Mouse (Mus musculus) liver, adult 2 months (tissue): ENCODE measurements around the gene Ephx3. TPM values are rescaled to one million over a fixed set of nuclear protein-coding genes. Genes with fewer than 3 reads are reported as not detected.
A peak's percentile ranks its signal among the peaks of the same experiment; 100 is the strongest.

Experiments used
- DNase-seq: peaks from one replicate; pipeline ENCODE4 v3.0.0-alpha.2; 2011; ENCODE audit warnings: low read depth, low spot score; ENCODE audit errors: extremely low read depth
- H3K27ac ChIP-seq: fragments of 200-500 bp; replicated peaks from 2 replicates; pipeline ENCODE4 v1.5.1; 2012; ENCODE audit warnings: low read depth, mild to moderate bottlenecking, control low read depth, inconsistent platforms, low read length; ENCODE audit not compliant: insufficient read depth
- H3K27me3 ChIP-seq: fragments of 200-500 bp; 2 replicates; pipeline ENCODE4 v1.6.1; 2012; ENCODE audit warnings: mild to moderate bottlenecking, moderate library complexity, low read length, inconsistent platforms; ENCODE audit not compliant: control insufficient read depth, insufficient read depth
- H3K36me3 ChIP-seq: fragments of 200-500 bp; 2 replicates; pipeline ENCODE4 v1.6.1; 2012; ENCODE audit warnings: low read length, inconsistent platforms; ENCODE audit not compliant: control insufficient read depth, insufficient read depth
- H3K4me1 ChIP-seq: fragments of 200-500 bp; 2 replicates; pipeline ENCODE4 v1.6.1; 2011; ENCODE audit warnings: low read length; ENCODE audit not compliant: control insufficient read depth, insufficient read depth
- H3K4me3 ChIP-seq: fragments of 200-500 bp; 2 replicates; pipeline ENCODE4 v1.5.1; 2011; ENCODE audit warnings: low read depth, mild to moderate bottlenecking, control low read depth, low read length, moderate library complexity; ENCODE audit not compliant: insufficient read depth
- H3K79me2 ChIP-seq: fragments of 200-500 bp; 2 replicates; pipeline ENCODE4 v1.6.1; 2012; ENCODE audit warnings: inconsistent platforms, mild to moderate bottlenecking, low read length, moderate library complexity; ENCODE audit not compliant: control insufficient read depth, insufficient read depth
- H3K9ac ChIP-seq: fragments of 200-500 bp; 2 replicates; pipeline ENCODE4 v1.6.1; 2012; ENCODE audit warnings: low read depth, mild to moderate bottlenecking, control low read depth, inconsistent platforms, low read length
- CTCF ChIP-seq: fragments of 200-500 bp; IDR thresholded peaks from 2 replicates; pipeline ENCODE4 v1.5.1; 2011; ENCODE audit warnings: low read depth, low read length, control low read depth
- POLR2A ChIP-seq: fragments of 200-500 bp; IDR thresholded peaks from 2 replicates; pipeline ENCODE4 v1.6.1; 2011; ENCODE audit warnings: low read length, control low read depth; ENCODE audit not compliant: insufficient read depth; ENCODE audit errors: extremely low read depth
- WGBS: fragments of 180-500 bp; shearing (Covaris S2); methylation state at CpG from one replicate; pipeline ENCODE4 v1.1.7; 2018; 5-methylcytosine and 5-hydroxymethylcytosine counted together
- polyA plus RNA-seq: library from polyadenylated mRNA; depleted of rRNA; stranded (reverse); fragments of >200 nt; gene quantifications from 2 replicates; pipeline ENCODE4 v1.2.3, GENCODE M21; 2012
- total RNA-seq: library from RNA; depleted of rRNA; stranded (reverse); fragments of >200 nt; gene quantifications from 2 replicates; pipeline ENCODE4 v1.2.3, GENCODE M21; 2014

Gene Ephx3
- total and polyA plus RNA-seq, 2 experiments = 0.09 to 0.21 TPM

- DNase-seq = no peak
- H3K27ac ChIP-seq = no peak overlapping the region
- 78% methylated on average over 5 of the region's 5 CpGs for WGBS
- H3K79me2 ChIP-seq = no peaks in the 10 kb centered on the region
- H3K4me1 ChIP-seq = peaks cover 4% of the 10 kb centered on the region; the same call in 1 of the 2 replicates
- H3K27me3 ChIP-seq = no peaks in the 10 kb centered on the region
- peaks cover 5% of the 10 kb centered on the region for H3K36me3 ChIP-seq
- H3K4me3 ChIP-seq = no peak overlapping the region
- TF ChIP-seq POLR2A (no peak), CTCF (no peak)
- H3K9ac ChIP-seq = no peak overlapping the region
Observed at GRCm38 (mm10) chr17:32193010-32193409, 3.7 kb upstream of the Ephx3 start.

GRCm38 (mm10) chr17:32189850-32190249 lies 501 bp upstream of the Ephx3 start:
- H3K27ac ChIP-seq = no peak overlapping the region
- DNase-seq = peak; percentile 62
- peaks cover 4% of the 10 kb centered on the region; the same call in 1 of the 2 replicates for H3K4me1 ChIP-seq
- no peak overlapping the region for H3K4me3 ChIP-seq
- H3K9ac ChIP-seq = no peak overlapping the region
- TF ChIP-seq CTCF (no peak), POLR2A (no peak)
- WGBS = 9% methylated on average over 5 of the region's 5 CpGs
- H3K27me3 ChIP-seq = no peaks in the 10 kb centered on the region
- H3K36me3 ChIP-seq = no peaks in the 10 kb centered on the region
- no peaks in the 10 kb centered on the region for H3K79me2 ChIP-seq

GRCm38 (mm10) chr17:32183017-32183416 lies 6.3 kb downstream of the Ephx3 start:
- no peak overlapping the region for H3K27ac ChIP-seq
- no peaks in the 10 kb centered on the region for H3K36me3 ChIP-seq
- H3K4me1 ChIP-seq = no peaks in the 10 kb centered on the region
- 66% methylated on average over 8 of the region's 8 CpGs for WGBS
- H3K79me2 ChIP-seq = no peaks in the 10 kb centered on the region
- H3K9ac ChIP-seq = no peak overlapping the region
- no peaks in the 10 kb centered on the region for H3K27me3 ChIP-seq
- TF ChIP-seq POLR2A (no peak), CTCF (no peak)
- DNase-seq = no peak
- H3K4me3 ChIP-seq = no peak overlapping the region

- no peak overlapping the region for H3K4me3 ChIP-seq
- H3K79me2 ChIP-seq = no peaks in the 10 kb centered on the region
- no peak for DNase-seq
- no peak overlapping the region for H3K27ac ChIP-seq
- 66% methylated on average over 11 of the region's 11 CpGs for WGBS
- H3K36me3 ChIP-seq = no peaks in the 10 kb centered on the region
- no peak for TF ChIP-seq POLR2A
- no peak for TF ChIP-seq CTCF
- no peaks in the 10 kb centered on the region for H3K4me1 ChIP-seq
- H3K9ac ChIP-seq = no peak overlapping the region
- H3K27me3 ChIP-seq = no peaks in the 10 kb centered on the region
Observed at GRCm38 (mm10) chr17:32179621-32180491, 9.5 kb downstream of the Ephx3 start.

GRCm38 (mm10) chr17:32176919-32177318 lies 12.4 kb downstream of the Ephx3 start:
- Histone ChIP-seq H3K4me3 (no peak overlapping the region), H3K9ac (no peak overlapping the region), H3K27ac (no peak overlapping the region), H3K36me3 (no peaks in the 10 kb centered on the region), H3K79me2 (no peaks in the 10 kb centered on the region), H3K4me1 (no peaks in the 10 kb centered on the region), H3K27me3 (no peaks in the 10 kb centered on the region)
- 94% methylated on average over 4 of the region's 4 CpGs for WGBS
- TF ChIP-seq POLR2A (no peak), CTCF (no peak)
- DNase-seq = no peak

GRCm38 (mm10) chr17:32173166-32173565 lies 16.2 kb downstream of the Ephx3 start:
- Histone ChIP-seq H3K79me2 (no peaks in the 10 kb centered on the region), H3K36me3 (no peaks in the 10 kb centered on the region), H3K27ac (no peak overlapping the region), H3K4me1 (no peaks in the 10 kb centered on the region), H3K27me3 (no peaks in the 10 kb centered on the region), H3K4me3 (no peak overlapping the region), H3K9ac (no peak overlapping the region)
- WGBS = 67% methylated on average over 7 of the region's 7 CpGs
- TF ChIP-seq CTCF = no peak
- no peak for TF ChIP-seq POLR2A
- no peak for DNase-seq
